Mouse (Mus musculus) left cerebral cortex, postnatal 10 days (tissue): Measurements from ENCODE around the gene Cilp2. TPM values are rescaled to one million over a fixed set of nuclear protein-coding genes. Genes with fewer than 3 reads are reported as not detected.

ENCODE experiments used
- DNase-seq, 2 experiments: peaks; one replicate each; pipeline ENCODE4 v3.0.0; 2021 to 2022; ENCODE audit warnings: low spot score in 2 of 2, mixed read lengths in 1 of 2; ENCODE audit errors: extremely low spot score in 1 of 2
- intact Hi-C: fragments of 180-260 bp; cut with DNase I; formaldehyde crosslinking; loops from one replicate; pipeline ENCODE4 v1.15.1; 2025
- total RNA-seq, 2 experiments: library from RNA; stranded (reverse); gene quantifications; 2 replicates each; pipeline ENCODE4 v1.2.3; 2021

Gene Cilp2
- 1 to 10 TPM; 2.5 to 2.6 TPM for total RNA-seq

- intact Hi-C loops: no loop called here
- peak in 1 of 2 experiments; percentile 69 for DNase-seq
Observed at GRCm38 (mm10) chr8:69887289-69888243, at the start of gene Cilp2. TSS of gene Cilp2 (minus strand) at chr8:69887687.

GRCm38 (mm10) chr8:69936050-69936794, 48.7 kb upstream of the Cilp2 start:
- intact Hi-C loops: no loop called here
- DNase-seq: peak in 1 of 2 experiments; percentile 63

GRCm38 (mm10) chr8:69935431-69935830, 47.9 kb upstream of the Cilp2 start:
- no peak for DNase-seq
- intact Hi-C loops: no loop called here

- DNase-seq: no peak
- intact Hi-C loops: no loop called here
Observed at GRCm38 (mm10) chr8:69934582-69934981, 47.1 kb upstream of the Cilp2 start.

GRCm38 (mm10) chr8:69933811-69934210, 46.3 kb upstream of the Cilp2 start:
- DNase-seq: no peak
- intact Hi-C loops: no loop called here

GRCm38 (mm10) chr8:69926901-69927300, 39.4 kb upstream of the Cilp2 start:
- no peak for DNase-seq
- intact Hi-C loops: no loop called here

GRCm38 (mm10) chr8:69923986-69924385, 36.5 kb upstream of the Cilp2 start:
- no peak for DNase-seq
- intact Hi-C loops: loop anchor here (5.0 kb wide), 1 partner anchor 38 kb away; no protein-coding TSS in a partner anchor

GRCm38 (mm10) chr8:69921141-69921540, 33.7 kb upstream of the Cilp2 start:
- DNase-seq: no peak
- intact Hi-C loops: loop anchor here (5.0 kb wide), 1 partner anchor 41 kb away; no protein-coding TSS in a partner anchor

- intact Hi-C loops: loop anchor here (5.0 to 10.0 kb wide), 3 partner anchors 42 to 245 kb away; no protein-coding TSS in a partner anchor
- peak in 1 of 2 experiments; percentile 79 for DNase-seq
Observed at GRCm38 (mm10) chr8:69919876-69920662, 32.6 kb upstream of the Cilp2 start.

GRCm38 (mm10) chr8:69919010-69919409, 31.5 kb upstream of the Cilp2 start:
- intact Hi-C loops: loop anchor here (5.0 to 10.0 kb wide), 2 partner anchors 83 to 246 kb away; no protein-coding TSS in a partner anchor

GRCm38 (mm10) chr8:69918506-69918905, 31.0 kb upstream of the Cilp2 start:
- no peak for DNase-seq
- intact Hi-C loops: loop anchor here (5.0 to 10.0 kb wide), 2 partner anchors 84 to 246 kb away; no protein-coding TSS in a partner anchor

More at GRCm38 (mm10) chr8:69919010-69919409, 31.5 kb upstream of the Cilp2 start:
- DNase-seq: peak; percentile 70 to 81

- DNase-seq: peak in 1 of 2 experiments; percentile 72
- intact Hi-C loops: loop anchor here (5.0 to 10.0 kb wide), 2 partner anchors 87 to 249 kb away; no protein-coding TSS in a partner anchor
Observed at GRCm38 (mm10) chr8:69915748-69916147, 28.3 kb upstream of the Cilp2 start.

GRCm38 (mm10) chr8:69914526-69914925, 27.0 kb upstream of the Cilp2 start:
- intact Hi-C loops: loop anchor here (10.0 kb wide), 1 partner anchor 250 kb away; no protein-coding TSS in a partner anchor
- no peak for DNase-seq

- intact Hi-C loops: loop anchor here (10.0 kb wide), 1 partner anchor 252 kb away; no protein-coding TSS in a partner anchor
- no peak for DNase-seq
Observed at GRCm38 (mm10) chr8:69912478-69913074, 25.1 kb upstream of the Cilp2 start.

GRCm38 (mm10) chr8:69911917-69912316, 24.4 kb upstream of the Cilp2 start:
- intact Hi-C loops: loop anchor here (10.0 kb wide), 1 partner anchor 253 kb away; no protein-coding TSS in a partner anchor
- no peak for DNase-seq

GRCm38 (mm10) chr8:69907106-69907505, 19.6 kb upstream of the Cilp2 start:
- intact Hi-C loops: no loop called here
- no peak for DNase-seq

GRCm38 (mm10) chr8:69906260-69906659, 18.8 kb upstream of the Cilp2 start:
- no peak for DNase-seq
- intact Hi-C loops: no loop called here

- intact Hi-C loops: no loop called here
- DNase-seq: no peak
Observed at GRCm38 (mm10) chr8:69904096-69904495, 16.6 kb upstream of the Cilp2 start.
